Mouse (Mus musculus): ENCODE data around the gene Ckb. TPM values are rescaled to one million over a fixed set of nuclear protein-coding genes. Genes with fewer than 3 reads are reported as not detected.

Gene Ckb
- polyA plus RNA-seq, 1 experiment from 2014 or later, result 2,900 TPM

- H3K27ac ChIP-seq (ENCODE audit: low read depth, low read length), result no peak overlapping the region
- ATAC-seq (ENCODE audit: low FRiP score) (no peak), DNase-seq (ENCODE audit: low spot score, missing footprints) (no peak)
- no peak overlapping the region for H3K9ac ChIP-seq (ENCODE audit: low read length)
- 84% methylated on average over 15 of the region's 15 CpGs for WGBS
- H3K4me2 ChIP-seq, result no peak overlapping the region
- no peaks in the 10 kb centered on the region for H3K27me3 ChIP-seq (ENCODE audit: control insufficient read depth, insufficient read depth, low read length)
- no peaks in the 10 kb centered on the region for H3K9me3 ChIP-seq (ENCODE audit: control insufficient read depth, low read length)
- H3K4me3 ChIP-seq (ENCODE audit: low read depth, low read length), result no peak overlapping the region
- peaks cover 2% of the 10 kb centered on the region; the same call in 1 of the 2 replicates for H3K36me3 ChIP-seq (ENCODE audit: control insufficient read depth, insufficient read depth, low read length)
- H3K4me1 ChIP-seq (ENCODE audit: control insufficient read depth, insufficient read depth, low read length), result no peaks in the 10 kb centered on the region
These were observed 33.2 kb upstream of the Ckb start for GRCm38 (mm10) chr12:111705186-111705973.

GRCm38 (mm10) chr12:111704609-111705008 is 32.5 kb upstream of the Ckb start:
- 77% methylated on average over 9 of the region's 9 CpGs for WGBS
- Histone ChIP-seq H3K27me3 (ENCODE audit: control insufficient read depth, insufficient read depth, low read length) (no peaks in the 10 kb centered on the region), H3K4me3 (ENCODE audit: low read depth, low read length) (no peak overlapping the region), H3K9ac (ENCODE audit: low read length) (no peak overlapping the region), H3K9me3 (ENCODE audit: control insufficient read depth, low read length) (no peaks in the 10 kb centered on the region), H3K27ac (ENCODE audit: low read depth, low read length) (peak overlapping the region; percentile 14; the same call in 1 of the 2 replicates), H3K4me2 (no peak overlapping the region), H3K36me3 (ENCODE audit: control insufficient read depth, insufficient read depth, low read length) (no peaks in the 10 kb centered on the region), H3K4me1 (ENCODE audit: control insufficient read depth, insufficient read depth, low read length) (no peaks in the 10 kb centered on the region)
- ATAC-seq (ENCODE audit: low FRiP score), result no peak
- no peak for DNase-seq (ENCODE audit: low spot score, missing footprints)

GRCm38 (mm10) chr12:111703301-111703700 is 31.2 kb upstream of the Ckb start:
- ATAC-seq (ENCODE audit: low FRiP score) (no peak), DNase-seq (ENCODE audit: low spot score, missing footprints) (no peak)
- Histone ChIP-seq H3K4me3 (ENCODE audit: low read depth, low read length) (no peak overlapping the region), H3K4me2 (no peak overlapping the region), H3K9me3 (ENCODE audit: control insufficient read depth, low read length) (no peaks in the 10 kb centered on the region), H3K27me3 (ENCODE audit: control insufficient read depth, insufficient read depth, low read length) (no peaks in the 10 kb centered on the region), H3K36me3 (ENCODE audit: control insufficient read depth, insufficient read depth, low read length) (no peaks in the 10 kb centered on the region), H3K4me1 (ENCODE audit: control insufficient read depth, insufficient read depth, low read length) (no peaks in the 10 kb centered on the region), H3K9ac (ENCODE audit: low read length) (no peak overlapping the region), H3K27ac (ENCODE audit: low read depth, low read length) (no peak overlapping the region)
- 86% methylated on average over 3 of the region's 3 CpGs for WGBS

GRCm38 (mm10) chr12:111700920-111701458 is 28.9 kb upstream of the Ckb start:
- Histone ChIP-seq H3K36me3 (ENCODE audit: control insufficient read depth, insufficient read depth, low read length) (no peaks in the 10 kb centered on the region), H3K27me3 (ENCODE audit: control insufficient read depth, insufficient read depth, low read length) (no peaks in the 10 kb centered on the region), H3K4me3 (ENCODE audit: low read depth, low read length) (no peak overlapping the region), H3K27ac (ENCODE audit: low read depth, low read length) (no peak overlapping the region), H3K4me1 (ENCODE audit: control insufficient read depth, insufficient read depth, low read length) (peaks cover 3% of the 10 kb centered on the region), H3K9me3 (ENCODE audit: control insufficient read depth, low read length) (no peaks in the 10 kb centered on the region), H3K4me2 (no peak overlapping the region), H3K9ac (ENCODE audit: low read length) (no peak overlapping the region; the same call in 1 of the 2 replicates)
- WGBS, result 73% methylated on average over 9 of the region's 9 CpGs
- ATAC-seq (ENCODE audit: low FRiP score), result no peak
- DNase-seq (ENCODE audit: low spot score, missing footprints), result no peak

GRCm38 (mm10) chr12:111699542-111699941 is 27.4 kb upstream of the Ckb start:
- no peak overlapping the region for H3K27ac ChIP-seq (ENCODE audit: low read depth, low read length)
- no peaks in the 10 kb centered on the region for H3K36me3 ChIP-seq (ENCODE audit: control insufficient read depth, insufficient read depth, low read length)
- no peak overlapping the region for H3K9ac ChIP-seq (ENCODE audit: low read length)
- peaks cover 17% of the 10 kb centered on the region for H3K4me1 ChIP-seq (ENCODE audit: control insufficient read depth, insufficient read depth, low read length)
- H3K4me2 ChIP-seq, result no peak overlapping the region
- ATAC-seq (ENCODE audit: low FRiP score) (no peak), DNase-seq (ENCODE audit: low spot score, missing footprints) (no peak)
- H3K9me3 ChIP-seq (ENCODE audit: control insufficient read depth, low read length), result no peaks in the 10 kb centered on the region
- H3K4me3 ChIP-seq (ENCODE audit: low read depth, low read length), result no peak overlapping the region
- H3K27me3 ChIP-seq (ENCODE audit: control insufficient read depth, insufficient read depth, low read length), result no peaks in the 10 kb centered on the region
- 89% methylated on average over 4 of the region's 4 CpGs for whole genome bisulfite sequencing

- H3K4me1 ChIP-seq (ENCODE audit: control insufficient read depth, insufficient read depth, low read length), result peaks cover 28% of the 10 kb centered on the region
- no peaks in the 10 kb centered on the region for H3K9me3 ChIP-seq (ENCODE audit: control insufficient read depth, low read length)
- 87% methylated on average over 6 of the region's 6 CpGs for WGBS
- H3K4me3 ChIP-seq (ENCODE audit: low read depth, low read length), result no peak overlapping the region
- H3K27ac ChIP-seq (ENCODE audit: low read depth, low read length), result no peak overlapping the region
- DNase-seq (ENCODE audit: low spot score, missing footprints) (no peak), ATAC-seq (ENCODE audit: low FRiP score) (no peak)
- no peaks in the 10 kb centered on the region for H3K27me3 ChIP-seq (ENCODE audit: control insufficient read depth, insufficient read depth, low read length)
- H3K9ac ChIP-seq (ENCODE audit: low read length), result no peak overlapping the region
- no peak overlapping the region for H3K4me2 ChIP-seq
- H3K36me3 ChIP-seq (ENCODE audit: control insufficient read depth, insufficient read depth, low read length), result no peaks in the 10 kb centered on the region
These were observed 26.3 kb upstream of the Ckb start for GRCm38 (mm10) chr12:111698346-111698913.

- no peak overlapping the region for H3K9ac ChIP-seq (ENCODE audit: low read length)
- no peak overlapping the region for H3K27ac ChIP-seq (ENCODE audit: low read depth, low read length)
- H3K4me3 ChIP-seq (ENCODE audit: low read depth, low read length), result no peak overlapping the region
- peaks cover 36% of the 10 kb centered on the region for H3K4me1 ChIP-seq (ENCODE audit: control insufficient read depth, insufficient read depth, low read length)
- H3K4me2 ChIP-seq, result no peak overlapping the region
- no peaks in the 10 kb centered on the region for H3K27me3 ChIP-seq (ENCODE audit: control insufficient read depth, insufficient read depth, low read length)
- no peak for DNase-seq (ENCODE audit: low spot score, missing footprints)
- H3K9me3 ChIP-seq (ENCODE audit: control insufficient read depth, low read length), result no peaks in the 10 kb centered on the region
- no peak for ATAC-seq (ENCODE audit: low FRiP score)
- H3K36me3 ChIP-seq (ENCODE audit: control insufficient read depth, insufficient read depth, low read length), result no peaks in the 10 kb centered on the region
- WGBS, result 72% methylated on average over 4 of the region's 4 CpGs
These were observed 25.6 kb upstream of the Ckb start for GRCm38 (mm10) chr12:111697708-111698107.

GRCm38 (mm10) chr12:111696239-111696638 is 24.1 kb upstream of the Ckb start:
- Histone ChIP-seq H3K36me3 (ENCODE audit: control insufficient read depth, insufficient read depth, low read length) (no peaks in the 10 kb centered on the region), H3K27me3 (ENCODE audit: control insufficient read depth, insufficient read depth, low read length) (no peaks in the 10 kb centered on the region), H3K9me3 (ENCODE audit: control insufficient read depth, low read length) (no peaks in the 10 kb centered on the region), H3K4me2 (no peak overlapping the region), H3K4me3 (ENCODE audit: low read depth, low read length) (no peak overlapping the region), H3K4me1 (ENCODE audit: control insufficient read depth, insufficient read depth, low read length) (peaks cover 49% of the 10 kb centered on the region), H3K27ac (ENCODE audit: low read depth, low read length) (peak overlapping the region; percentile 98), H3K9ac (ENCODE audit: low read length) (peak overlapping the region; percentile 71)
- DNase-seq (ENCODE audit: low spot score, missing footprints) (peak; percentile 98), ATAC-seq (ENCODE audit: low FRiP score) (no peak)
- WGBS, result 22% methylated on average over 6 of the region's 6 CpGs

All from midbrain, embryonic 11.5 days (tissue).